Mouse (Mus musculus) embryo, embryonic 11.5 days (tissue): ENCODE data around the gene Upk1a.

ENCODE experiments used
- DNase-seq: peaks from one replicate; pipeline ENCODE4 v3.0.0-alpha.2; 2012; ENCODE audit warnings: low read depth, low spot score

Gene Upk1a

DNA sequence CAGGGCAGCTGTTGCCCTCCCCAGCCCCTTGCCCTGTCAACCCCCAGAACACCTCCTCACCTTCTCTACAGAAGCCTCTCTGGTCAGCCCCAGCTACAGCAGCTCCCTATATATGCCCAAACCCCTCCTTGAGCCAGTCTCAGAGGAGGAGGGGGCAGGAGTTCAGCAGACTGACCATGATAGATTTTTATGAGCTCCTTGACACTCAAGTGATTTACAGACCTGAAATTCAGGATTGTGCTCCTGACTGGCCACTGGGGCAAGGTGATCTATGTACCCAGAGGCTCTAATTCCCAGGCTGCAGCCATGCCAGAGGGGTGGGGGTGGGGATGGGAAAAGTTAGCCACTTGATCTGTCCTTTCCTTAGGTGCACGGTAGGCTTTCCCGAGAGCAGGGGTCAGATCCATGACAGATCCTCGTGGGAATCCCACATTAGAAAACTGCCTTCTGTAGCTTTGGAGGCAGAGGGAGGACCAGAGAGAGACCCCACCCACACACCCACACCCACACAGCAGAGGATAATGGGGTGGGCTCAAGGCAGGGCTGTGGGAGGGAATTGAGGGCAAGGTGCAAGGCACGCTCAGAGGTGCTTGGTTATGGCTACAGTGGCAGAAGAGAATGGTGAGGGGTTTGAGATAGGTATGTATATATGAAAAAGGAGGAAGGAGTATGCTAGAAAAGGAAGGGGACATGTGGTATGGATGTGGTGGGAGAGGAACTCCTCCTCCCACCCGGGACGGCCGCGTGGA lies at the start of gene Upk1a:
Gene Upk1a (minus strand): TSS at position 194 of the 749 bp plus-strand sequence.
- no peak for DNase-seq

DNA sequence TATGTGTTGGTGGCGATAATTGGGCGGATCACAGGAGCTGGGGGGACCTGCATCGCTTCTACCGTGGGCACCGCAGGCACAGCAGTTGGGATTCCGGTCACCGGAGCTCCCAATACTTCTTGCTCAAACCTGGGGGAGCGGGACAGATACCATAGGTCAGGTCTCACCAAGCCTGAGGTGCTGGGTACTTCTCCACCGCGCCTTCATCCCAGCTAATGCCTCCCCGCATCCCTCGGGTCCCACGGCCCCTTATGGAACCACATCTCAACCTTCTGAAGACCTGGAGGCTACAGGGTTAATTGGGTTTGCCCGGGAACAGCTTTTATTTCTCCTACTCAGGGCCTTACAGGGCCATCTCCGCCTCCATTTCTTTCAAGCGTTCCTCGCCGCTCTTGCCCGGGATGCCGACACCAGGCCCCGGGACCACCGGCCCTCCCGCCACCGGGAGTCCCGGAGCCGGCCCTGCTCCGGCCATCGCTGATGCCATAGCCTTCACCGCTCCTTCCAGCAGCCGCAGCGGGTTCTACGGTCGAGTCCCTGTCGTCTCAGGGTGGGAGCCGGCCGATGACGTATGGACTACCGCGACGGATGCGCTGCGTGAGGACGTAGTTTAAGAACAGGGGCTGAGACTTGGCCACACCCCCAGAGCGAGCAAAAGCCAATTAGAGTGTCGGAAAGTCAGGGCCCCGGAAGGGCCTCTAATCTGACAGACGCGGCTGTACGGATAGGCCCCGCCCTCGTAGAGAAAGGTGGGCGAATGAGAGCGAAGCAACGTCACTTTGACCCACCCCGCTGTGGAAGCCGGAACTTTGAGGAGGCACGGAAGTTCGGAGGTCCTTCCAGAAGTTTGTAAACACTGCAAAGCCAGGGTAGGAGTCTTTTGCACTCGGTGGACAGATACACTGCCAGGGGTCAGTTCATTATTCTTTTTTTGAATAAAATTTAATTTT lies 37.2 kb upstream of the Upk1a start, which contains the start of gene Rbm42:
Gene Rbm42 (minus strand): TSS at position 727 of the 950 bp plus-strand sequence.
- peak; percentile 96 for DNase-seq

DNA sequence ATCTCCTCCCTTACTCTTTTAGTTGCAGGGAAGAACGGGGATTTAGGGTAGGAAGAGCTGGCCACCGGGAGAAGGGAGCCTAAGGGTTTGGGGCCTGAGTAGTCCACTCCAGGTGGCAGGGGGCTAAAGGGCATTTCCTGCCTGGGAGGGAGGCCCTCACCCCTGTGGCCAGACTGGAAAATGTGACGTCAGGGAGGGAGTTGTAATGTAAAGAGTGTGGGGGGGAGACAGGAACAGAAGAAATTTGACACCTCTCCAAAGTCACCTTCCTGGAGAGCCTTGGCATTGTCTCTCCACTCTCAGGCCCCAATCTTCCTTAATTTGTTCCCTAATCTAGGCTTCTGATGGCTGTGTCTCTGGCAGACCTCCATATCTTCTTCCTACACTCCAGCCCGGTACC lies 26.4 kb upstream of the Upk1a start:
- no peak for DNase-seq

DNA sequence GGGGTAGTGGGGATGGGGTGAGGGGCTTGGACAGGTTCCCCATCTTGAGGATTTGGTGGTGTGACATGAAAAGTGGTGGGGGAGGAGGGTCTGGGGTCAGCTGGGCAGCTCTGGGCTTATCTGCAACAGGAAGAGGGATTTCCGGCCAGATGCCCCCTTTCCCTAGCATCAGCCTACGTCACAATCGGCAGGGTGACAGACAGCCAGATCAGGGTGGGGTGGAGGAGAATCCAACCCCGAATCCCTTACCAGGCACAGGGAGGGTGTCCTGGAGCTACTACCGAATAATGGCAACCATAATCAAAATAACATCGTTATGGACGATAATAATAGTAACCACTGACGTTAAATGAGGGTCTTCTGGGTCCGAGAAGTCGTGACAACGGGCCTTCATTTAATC lies 23.7 kb upstream of the Upk1a start:
- no peak for DNase-seq

DNA sequence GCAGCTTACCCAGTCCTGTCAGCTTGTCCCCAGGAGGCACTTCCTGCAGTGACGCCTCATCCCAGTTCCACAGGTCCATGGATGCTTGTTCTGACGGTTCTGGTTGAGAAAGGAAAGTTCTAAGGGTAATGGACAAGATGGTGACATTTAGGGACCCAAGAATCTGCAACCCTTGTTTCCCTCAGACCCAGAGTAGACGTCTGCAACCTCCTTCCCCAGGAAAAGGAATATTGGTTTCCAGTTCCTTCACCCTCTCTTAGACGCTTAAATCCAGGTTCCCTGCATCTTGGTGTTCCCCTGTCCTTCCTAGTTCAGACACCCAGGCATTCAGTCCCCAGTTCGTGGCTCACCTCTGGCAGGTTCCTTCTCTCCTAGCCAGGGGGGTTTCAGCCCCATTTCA lies 23.1 kb upstream of the Upk1a start, which contains the start of gene Etv2:
Gene Etv2 (minus strand): TSS at position 101 of the 400 bp plus-strand sequence.
- DNase-seq = no peak

DNA sequence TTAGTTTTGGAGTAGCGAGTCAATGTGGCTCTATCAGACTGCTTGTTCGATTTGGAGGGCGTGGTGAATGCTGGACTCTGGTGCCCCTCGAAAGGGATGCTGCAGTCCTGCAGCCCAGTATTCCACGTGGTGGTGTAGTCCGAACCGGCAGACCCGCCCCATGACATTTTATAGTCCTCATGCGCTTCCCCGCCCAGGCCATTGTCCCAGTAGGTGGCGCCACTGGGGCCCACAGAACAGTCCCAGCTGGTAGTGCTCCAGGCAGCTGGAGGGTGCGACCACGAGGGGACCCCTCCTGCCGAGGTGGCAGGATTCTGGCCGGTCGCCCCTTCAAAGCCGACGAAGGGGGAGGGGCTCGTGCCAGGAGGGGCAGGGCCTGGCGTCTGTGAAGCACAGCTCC lies 22.0 kb upstream of the Upk1a start:
- peak; percentile 49 for DNase-seq

DNA sequence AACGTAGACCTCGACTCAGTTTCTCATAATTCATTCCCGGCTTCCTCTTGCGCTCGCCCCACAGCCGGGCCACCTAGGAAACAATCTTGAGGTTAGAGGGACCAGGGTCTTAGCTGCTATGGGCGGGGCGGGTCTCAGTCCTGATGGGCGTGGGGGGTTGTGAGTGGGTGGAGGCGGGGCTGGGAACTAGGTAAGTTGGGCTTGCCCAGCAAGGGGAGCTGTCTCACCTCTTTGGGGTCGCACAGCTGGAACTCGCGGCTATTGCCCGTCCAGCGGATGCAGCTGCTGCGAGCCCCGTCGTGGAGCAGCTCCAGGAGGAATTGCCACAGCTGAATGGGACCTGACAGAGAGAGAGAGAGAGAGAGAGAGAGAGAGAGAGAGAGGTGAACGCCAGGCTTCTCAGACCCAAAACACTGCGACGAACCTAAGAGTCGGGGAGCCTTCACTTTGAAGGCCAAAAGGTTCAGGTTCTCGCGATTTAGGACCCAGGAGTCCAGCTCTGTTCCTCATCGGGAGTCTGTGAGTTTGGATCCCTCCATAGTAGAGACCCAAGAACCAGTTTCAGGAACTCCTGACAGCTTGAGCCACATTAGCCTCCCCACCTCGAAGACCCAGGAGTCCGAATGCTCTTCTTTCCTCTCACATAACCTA lies 21.2 kb upstream of the Upk1a start:
- no peak for DNase-seq

DNA sequence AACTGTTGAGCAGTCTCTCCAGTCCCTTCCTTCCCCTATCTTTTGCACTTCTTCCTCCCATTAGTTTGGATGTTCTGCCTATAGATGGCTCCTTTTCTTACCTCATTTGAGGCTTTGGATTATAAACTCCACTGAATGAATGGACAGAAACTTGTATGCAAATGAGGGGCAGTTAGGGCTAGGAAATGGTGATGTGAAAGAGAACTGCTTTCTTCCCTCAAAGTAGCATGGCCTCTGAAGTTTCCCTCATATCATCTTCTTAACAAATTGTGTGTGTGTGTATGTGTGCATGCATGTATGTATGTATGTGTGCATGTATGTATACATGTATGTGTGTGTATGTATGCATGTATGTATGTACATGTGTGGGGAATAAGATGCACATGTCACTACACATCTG lies 16.4 kb upstream of the Upk1a start:
- DNase-seq = no peak

DNA sequence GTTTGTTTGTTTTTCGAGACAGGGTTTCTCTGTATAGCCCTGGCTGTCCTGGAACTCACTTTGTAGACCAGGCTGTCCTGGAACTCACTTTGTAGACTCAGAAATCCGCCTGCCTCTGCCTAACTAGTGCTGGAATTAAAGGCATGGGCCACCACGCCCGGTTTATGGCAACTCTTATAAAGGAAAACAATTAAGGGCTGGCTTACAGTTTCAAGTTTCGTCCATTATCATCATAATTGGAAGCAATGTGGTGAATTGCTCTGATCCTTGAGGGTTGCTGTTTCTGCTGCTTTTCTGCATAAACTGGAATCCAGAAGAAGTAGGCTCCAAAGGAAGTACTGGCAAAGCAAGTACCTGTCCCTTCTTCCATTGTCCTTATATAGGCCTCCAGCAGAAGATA lies 14.0 kb upstream of the Upk1a start:
- DNase-seq = no peak

DNA sequence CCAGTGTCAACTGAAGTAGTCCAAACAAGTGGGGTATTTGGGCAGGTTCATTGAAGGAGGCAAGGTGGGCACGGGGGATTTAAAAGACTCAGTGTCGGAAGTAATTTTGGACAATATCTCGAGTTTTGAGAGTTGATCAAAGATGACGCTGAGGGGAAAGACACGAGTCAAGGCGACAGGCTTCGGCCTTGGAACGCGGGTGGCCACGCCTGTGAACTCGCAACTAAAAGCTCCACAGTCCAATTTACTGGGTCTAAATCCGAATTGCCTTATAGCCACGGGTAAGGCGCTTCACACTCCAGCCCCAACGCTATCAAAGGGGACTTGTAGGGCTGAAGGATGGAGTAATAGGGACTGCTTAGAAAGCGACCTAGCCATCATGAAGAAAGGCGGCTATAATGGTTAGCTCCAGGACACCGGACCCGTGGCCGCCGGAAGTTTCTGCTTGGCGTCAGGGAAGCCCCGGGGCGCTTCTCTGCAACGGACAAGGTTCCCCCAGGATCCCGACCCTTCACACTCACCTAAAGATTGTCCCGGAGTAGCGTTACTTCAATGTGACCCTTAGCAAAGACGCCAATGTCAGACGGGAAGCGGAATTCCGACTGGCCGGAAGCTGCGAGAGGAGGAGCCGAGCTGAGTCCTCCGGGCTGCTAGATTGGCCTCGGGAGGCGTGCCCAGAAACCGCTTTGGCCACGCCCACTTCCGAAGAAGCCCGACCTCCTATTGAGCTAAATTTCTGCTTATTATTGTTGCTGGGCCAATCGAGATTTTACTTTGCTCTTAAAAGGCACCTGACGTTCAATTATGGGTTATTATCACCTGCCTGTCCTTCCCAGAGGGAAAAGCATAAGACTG lies 13.1 kb upstream of the Upk1a start, which contains the start of gene Cox6b1:
Gene Cox6b1 (minus strand): TSS at position 622 of the 855 bp plus-strand sequence.
- peak; percentile 85 for DNase-seq

DNA sequence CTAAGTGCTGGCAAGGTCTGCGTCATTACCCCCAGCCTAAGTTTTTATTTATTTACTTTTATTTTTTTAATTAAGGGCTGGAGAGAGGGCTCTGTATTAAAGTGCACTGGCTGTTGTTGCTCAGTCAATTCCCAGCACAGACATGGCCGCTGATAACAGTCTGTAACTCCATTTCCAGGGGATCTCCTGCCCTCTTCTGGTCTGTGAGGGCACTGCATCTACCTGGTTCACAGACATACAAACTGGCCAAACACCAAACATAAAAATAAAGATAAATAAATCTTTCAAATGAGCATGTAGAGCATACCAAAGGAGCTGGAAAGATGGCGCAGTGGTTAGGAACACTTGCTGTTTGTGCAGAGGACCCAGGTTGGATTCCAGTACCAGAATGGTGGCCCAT lies 6.6 kb upstream of the Upk1a start:
- no peak for DNase-seq

DNA sequence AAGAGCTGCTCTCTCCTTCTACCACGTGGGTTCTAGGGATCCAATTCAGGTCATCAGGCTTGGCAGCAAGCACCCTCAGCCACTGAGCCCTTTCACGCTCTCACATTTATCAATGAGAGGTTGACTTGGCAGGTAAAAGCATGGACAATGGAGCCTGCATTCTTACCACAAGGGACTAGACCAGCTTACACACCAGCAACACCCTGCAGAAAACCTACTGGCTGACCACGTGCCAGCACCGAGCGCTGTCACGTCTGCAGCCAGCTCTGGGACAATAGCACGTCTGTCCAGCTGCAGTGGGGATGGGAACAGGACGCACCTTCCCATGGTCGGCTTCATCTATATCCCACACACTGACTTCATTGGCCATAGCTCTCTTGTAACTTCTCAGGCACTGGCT lies 6.0 kb upstream of the Upk1a start:
- no peak for DNase-seq

DNA sequence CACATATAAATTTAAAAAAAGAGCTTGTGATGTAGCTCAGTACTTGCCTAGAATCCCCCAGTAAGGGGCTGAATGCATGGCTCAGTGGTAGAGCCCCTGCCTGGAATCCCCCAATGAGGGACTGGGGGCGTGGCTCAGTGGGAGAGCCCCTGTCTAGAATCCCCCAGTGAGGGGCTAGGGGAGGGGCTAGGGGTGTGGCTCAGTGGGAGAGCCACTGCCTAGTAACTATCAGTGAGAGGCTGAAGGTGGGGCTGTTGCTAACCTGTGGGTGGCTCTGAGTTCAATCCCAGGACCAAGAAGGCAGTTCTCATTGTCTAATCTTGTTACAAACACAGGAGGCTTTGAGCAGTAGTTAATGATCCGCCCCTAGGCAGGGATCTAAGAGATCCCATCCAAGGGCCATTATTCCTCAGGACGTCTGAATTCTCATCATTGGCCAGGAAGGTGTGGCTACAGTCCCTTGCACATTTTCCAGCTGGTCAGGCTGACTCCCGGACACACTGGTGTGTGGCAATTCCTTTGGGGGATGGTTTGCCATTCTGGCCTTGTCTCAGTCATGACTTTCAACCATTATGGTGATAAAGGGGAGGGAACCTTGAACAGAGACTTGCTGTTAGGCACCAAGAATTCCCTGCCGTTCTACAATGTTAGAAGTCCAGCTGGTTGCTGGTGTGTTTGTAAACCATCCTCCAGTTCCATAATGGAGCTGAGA lies 2.6 kb upstream of the Upk1a start:
- no peak for DNase-seq

DNA sequence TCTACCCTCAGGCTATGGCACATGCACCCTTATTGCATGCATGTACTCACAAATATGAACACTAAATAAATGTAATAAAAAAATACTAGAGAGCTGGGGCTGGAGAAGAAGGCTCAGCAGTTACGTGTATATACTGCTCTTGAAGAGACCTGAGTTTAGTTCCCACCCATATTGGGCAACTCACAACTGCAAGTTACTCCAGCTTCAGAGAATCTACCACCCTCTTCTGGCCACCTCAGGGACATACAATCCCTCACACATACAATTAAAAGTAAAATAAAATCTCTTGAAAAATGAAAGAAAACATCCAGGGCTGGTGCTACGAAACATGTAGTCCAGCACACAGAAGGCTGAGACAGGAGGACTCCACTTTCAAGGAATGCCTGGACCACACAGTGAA lies 1.8 kb upstream of the Upk1a start:
- no peak for DNase-seq

DNA sequence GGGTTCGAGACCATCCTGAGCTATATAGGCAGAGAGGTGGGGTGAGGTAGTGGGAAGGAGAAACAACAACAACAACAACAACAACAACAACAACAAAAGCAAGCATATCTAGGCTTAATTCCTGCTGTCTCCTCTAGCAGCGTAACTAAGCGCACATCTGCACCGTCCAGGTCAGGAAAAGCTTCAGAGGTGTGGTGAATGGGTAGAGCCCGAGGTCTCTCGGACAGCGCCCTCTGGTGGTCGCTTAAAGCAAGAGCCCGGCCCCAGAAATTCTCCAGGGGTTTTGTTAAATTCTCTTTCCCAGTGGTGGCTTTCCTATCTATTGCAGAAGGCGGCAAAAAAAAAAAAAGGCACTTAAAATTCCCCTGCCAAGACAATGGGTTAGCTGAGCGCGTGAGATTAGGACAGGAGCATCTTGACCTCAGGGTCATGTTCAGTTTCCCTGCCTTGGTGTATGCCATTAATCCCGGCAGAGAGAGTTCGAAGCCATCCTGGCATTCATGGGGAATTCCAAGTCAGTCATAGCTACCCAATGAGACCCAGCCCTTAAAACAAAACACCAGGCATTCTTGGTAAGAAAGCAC lies 974 bp upstream of the Upk1a start:
- DNase-seq = peak; percentile 47

DNA sequence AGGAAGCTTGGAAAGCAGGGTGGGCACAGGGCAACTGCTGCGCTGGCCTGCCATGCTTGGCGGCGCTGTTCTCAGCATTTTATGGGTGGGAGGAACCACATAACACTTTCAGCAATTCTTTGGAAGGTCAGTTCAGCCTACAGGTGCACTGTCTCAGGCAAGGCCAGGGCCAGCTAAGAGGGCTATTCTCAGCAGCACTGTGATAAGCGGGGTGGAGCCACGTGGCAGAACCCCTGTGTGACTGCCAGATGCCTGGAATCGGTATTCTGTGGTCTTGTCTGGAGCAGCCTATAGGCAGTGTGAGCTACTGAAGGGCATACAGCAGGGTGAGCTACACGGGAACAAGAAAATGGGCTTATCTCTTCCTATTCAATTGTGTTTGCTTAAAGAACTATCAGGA lies 2.6 kb downstream of the Upk1a start:
- no peak for DNase-seq

DNA sequence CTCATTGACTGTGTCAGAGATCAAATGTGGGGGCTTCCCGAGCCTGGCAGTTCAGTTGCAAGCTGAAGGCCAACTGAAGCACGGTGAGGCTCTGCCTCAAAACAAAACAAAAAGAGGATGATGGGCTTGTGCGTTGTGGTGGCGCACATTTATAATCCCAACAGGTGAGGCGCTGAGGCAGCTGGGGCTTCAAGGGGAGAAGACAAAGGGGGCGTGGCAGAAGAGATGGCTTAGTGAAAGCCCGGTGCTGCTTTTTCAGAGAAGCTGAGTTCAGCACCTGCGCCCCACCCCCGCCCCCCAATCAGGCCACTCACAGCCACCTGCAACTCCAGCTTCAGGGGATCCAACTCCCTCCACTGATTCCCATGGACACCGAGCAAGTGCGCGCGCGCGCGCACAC lies 4.2 kb downstream of the Upk1a start:
- no peak for DNase-seq

DNA sequence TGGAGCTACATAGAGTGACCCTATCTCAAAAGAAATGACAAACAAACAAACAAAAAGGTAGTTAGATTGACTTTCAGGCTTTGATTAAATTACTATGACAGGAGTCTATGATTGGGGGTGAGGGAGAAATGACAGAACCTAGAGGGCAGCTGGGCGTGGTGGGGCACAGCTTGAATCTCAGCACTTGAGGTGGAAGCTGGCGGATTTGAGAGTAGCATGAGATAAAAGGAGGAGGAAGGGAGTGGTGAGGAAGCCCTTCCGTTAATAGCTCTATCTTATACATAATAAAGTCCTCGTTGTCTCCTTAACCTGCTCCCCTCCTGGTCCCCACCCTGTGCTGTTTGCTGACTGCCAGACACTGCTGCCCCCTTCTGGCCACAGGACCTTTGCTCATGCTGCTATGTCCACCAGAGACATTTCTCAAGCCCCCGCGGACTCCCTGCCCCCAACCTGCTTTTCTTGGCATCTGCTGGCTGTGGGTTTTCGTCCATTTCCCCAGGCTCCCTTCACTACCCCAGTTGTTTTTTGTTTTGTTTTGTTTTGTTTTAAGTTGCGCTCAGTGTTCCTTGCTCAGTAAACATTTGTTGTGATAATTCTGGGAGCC lies 4.8 kb downstream of the Upk1a start:
- DNase-seq = no peak

DNA sequence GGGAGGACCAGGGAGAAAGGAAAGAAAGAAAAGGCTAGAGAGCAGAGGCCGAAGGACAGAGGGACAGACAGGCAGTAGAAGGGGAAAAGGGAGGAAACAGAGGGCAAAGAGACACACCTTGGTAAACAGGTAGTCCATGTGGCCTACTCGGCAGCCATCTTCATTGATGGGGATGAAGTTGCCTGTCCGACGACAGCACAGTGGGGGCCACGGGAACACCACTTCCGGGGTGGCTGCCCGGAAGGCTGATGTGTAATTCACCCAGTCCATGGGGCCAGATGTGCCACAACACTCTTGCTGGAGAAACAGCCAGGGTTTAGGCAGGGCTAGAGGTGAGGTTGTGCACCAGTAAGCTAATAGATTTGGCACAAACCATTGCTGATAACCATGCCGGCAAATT lies 7.7 kb downstream of the Upk1a start:
- no peak for DNase-seq

DNA sequence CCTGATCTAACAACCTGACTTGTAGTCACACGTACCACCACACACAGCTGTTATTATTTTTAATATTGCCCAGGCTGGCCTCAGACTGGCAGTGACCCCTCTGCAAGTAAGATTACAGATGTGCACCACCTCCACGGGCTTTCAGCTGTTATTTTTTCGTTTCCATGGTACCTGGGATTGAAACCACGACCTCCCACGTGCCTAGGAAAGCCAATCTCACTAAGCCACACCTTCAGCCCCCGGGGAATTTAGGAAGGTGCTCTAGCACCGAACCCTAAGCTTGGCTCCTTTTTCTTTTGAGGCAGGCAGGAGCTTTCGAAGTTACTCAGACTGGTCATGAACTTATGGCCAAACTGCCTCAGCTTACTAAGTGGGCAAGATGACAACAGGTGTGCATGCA lies 8.2 kb downstream of the Upk1a start:
- no peak for DNase-seq
